Mouse (Mus musculus) gastrocnemius, adult 18-20 months (tissue): Measurements from ENCODE around the gene Nav2. TPM values are rescaled to one million over a fixed set of nuclear protein-coding genes. Genes with fewer than 3 reads are reported as not detected.

ENCODE experiments used
- DNase-seq: peaks from one replicate; pipeline ENCODE4 v3.0.0; 2021; ENCODE audit warnings: low spot score
- total RNA-seq, 2 experiments: library from RNA; stranded (reverse); gene quantifications; 2 replicates each; pipeline ENCODE4 v1.2.3; 2021

Nav2 gene
- total RNA-seq, 2 experiments from 2014 or later, result 35.3 to 35.4 TPM

DNA sequence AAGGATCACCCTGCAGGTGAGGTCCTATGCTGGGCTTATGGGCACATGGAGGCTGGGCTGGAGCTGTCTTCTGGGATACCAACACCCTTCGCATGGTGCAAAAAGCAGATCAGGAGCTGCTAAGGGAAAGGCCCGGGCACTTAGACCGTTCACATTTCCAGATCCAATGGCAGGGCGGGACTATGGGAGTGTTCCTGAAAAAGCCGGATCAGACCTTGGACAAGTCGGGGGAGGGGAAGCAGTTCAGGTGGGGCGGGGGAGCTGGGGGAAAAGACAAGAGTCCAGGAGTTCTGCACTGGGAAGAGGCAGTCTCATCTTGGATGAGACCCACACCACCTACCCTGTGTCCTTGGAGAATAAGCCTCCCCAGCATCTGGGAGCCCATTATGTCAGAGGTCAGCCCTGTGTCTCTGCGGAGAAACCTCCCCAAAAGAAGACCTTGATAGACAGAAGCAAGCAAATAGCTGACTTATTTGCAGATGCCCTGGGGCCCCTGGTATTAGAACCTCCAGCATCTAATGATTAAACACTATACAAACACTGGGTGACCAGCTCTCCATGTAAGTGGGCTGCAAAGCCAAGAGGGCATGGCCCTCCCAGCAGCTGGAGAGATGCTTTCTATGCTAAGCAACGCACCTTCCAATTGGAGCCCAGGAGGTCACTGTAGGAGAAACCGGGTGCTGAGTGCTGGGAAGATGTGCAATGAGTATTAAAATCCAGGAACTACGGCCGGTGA, 597.7 kb downstream of the Nav2 start:
- DNase-seq, result no peak

DNA sequence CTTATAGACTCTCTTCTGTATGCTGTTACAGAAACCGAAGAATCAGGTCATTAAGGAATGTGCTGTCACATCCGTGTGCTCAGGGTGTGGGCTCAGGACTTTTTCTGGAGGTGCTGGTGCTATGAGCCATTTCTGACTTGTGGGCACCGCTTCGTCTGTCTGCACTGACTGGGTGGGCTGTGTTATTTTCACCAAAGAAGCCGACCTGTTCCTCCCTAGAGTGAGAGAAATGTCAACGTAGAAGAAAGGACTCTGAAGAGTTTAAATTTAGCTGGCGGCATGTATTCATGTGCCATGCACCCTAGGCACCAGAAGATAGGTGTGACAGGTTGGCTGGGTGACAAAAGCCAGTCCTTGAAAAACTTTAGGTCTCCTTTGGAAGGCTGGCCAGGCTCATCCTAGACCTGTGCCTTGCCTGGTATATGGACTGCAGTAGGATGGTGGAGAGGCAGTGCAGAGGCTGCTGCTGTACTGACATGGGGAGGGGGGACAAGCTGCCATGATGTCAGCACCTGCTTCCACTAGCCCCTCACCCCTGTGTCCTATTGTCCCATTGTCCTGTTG, 599.5 kb downstream of the Nav2 start:
- no peak for DNase-seq

DNA sequence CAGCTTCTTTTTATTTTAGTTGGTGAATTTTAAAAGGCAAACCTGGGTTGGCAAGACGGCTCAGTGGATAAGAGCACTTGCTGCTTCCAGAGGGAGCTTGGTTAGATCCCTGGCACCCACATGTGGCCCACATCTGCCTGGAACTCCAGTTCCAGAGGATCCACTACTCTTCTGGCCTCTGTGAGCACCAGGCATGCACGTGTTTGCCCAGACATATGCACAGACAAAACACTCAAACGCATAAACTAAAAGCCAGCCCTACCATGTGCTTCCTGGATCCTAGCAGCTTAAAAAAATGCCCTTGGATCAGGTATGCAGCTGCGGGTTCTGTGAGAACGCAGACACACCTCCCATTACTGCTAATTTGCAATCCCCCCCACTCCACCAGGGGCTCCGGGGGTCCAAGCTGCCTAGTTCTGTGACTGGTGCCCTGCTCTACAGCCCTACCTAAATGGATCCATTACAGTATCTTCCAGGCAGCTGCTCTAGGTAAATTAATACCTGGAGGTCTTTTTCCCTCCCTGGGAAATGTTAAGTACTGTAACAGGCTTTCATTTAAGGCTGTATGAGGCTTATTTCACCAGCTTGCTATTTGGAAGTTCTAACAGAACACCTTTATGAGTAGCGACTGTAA, 603.4 kb downstream of the Nav2 start:
- no peak for DNase-seq

DNA sequence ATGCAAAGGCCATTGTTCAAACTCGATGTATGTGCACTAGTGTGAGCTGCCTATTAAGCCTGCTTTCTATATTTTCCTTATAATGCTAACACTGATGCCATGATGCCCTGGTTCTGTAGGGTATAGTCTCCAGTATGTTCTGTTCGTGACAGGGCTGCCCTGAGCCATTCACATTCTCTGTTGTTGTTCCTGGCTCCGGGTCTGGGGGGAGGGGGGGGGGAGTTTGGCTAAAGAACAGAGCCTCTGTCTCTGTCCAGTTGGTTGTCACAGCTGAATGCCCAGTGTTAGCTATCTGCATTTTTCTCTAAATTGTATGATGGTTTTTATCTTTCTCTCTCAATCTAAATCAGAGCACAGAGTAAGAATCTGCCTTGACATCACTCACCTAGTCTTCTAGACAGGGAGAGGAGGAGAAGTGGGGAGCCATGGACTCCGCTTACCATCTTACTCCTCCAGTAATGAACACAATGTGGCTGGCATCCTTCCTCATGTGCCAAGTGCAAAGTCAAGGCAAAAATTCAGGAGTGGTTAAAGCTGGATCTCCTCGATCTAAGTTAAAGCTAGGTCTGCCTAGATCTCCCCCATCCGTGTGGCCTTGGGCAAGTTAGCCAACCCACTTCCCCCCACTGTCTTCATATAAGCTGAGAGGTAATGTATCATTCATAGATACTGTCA, 605.4 kb downstream of the Nav2 start:
- no peak for DNase-seq

DNA sequence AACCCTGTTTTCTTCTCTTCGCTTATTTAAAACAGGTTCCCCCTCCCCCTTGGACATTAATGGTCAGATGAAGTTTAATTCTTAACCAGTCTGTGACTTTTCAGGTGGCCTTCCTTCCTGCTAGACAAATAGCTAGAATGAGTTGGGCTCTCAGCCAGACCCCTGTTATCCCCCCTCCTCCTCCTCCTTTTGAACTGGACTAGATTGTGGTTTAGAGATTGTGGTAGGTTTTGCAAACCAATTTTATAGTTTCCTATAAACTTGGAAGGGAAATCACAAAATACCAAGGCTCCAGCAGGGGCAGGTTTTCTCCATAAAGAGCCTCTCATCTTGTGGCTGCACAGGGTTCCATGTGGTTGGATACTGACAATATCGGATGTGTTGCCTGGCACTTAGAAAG, 606.5 kb downstream of the Nav2 start:
- DNase-seq, result no peak

DNA sequence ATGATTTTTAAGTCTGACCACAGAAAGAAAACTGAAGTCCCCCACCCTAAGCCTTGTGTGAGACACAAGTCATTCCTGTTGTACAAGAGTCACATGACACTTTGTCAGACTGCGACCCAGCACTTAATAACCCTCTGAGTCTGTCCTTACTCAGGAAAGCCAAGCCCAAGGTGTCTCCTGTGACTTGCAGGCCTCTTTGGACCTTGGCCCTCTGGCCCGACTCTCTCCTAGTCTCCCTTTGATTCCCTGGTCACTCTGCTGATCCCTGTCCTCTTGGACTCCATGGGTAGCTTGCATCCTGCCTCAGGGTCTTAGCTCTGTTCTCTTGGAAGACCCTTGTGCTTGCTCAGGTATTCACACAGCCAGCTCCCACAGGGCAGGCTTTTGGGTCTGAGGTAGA, 612.0 kb downstream of the Nav2 start:
- DNase-seq, result no peak

DNA sequence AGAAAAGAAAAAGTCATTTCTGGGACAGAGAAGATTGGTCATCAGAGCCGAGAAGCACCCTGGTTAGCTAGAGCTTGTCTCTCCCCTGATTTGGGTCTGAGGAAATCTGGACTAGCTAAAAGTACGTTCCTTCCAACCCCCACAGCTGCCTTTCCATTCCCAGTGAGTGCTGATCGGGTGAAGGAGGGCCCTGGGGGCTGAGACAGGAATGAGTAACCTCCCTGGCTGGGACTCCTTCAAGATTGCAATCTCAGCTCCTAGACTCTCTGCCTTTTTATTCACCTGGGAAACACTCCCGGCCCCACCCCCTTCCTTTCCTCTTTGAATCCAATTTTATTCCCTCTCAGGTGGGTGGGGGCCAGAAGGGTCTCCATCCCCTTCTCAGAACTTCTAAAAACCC, 612.8 kb downstream of the Nav2 start:
- no peak for DNase-seq

DNA sequence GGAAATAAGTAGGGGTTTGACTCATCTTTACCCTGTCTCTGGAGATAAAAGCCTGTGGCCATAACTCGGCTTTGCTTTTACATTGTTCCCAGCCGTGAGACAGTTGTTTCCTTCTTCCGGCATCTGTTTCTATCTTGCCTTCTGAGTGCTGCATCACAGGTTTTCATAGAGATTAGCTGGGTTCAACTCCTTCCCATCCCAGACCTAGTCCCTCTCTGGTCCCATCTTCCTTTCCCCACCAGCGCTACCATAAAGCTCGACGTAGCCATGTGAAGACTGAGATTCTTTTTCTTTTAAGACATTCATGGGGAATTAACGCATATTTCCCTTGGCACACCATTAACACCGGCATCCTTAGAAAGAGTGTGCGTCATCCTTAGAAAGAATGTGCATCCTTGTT, 613.5 kb downstream of the Nav2 start:
- DNase-seq, result no peak

DNA sequence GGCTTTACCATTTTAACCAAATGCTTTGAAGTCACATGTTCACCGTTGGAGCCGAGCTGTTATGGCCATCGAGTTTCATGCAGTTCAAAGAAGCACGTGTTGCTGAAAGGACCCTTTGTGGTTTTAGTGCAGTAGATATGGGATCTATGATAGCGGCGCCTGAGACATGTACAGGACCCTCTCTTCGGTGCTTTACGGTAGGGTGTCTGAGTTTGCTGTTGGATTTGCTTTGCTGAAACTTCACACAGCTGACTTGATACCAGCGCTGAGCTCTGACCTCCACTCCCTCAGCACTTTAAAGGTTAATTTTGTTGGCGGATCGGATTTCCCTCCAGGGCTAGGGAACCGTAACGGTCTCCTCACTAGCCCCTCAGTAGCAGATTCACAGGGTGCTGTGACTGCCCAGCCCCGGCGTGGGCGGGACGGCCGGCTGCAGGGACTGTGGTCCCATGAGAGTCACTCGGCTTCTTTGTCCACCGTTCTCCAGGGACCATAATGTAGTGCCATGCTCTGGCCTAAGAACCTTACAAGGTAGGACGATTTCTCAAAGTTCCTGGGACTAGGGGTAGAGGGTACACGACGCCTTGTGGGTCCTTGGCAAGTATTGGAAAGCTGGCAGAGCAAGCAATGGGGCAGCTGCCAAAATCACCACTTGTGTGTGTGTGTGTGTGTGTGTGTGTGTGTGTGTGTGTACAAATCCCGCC, 614.0 kb downstream of the Nav2 start:
- DNase-seq, result no peak

DNA sequence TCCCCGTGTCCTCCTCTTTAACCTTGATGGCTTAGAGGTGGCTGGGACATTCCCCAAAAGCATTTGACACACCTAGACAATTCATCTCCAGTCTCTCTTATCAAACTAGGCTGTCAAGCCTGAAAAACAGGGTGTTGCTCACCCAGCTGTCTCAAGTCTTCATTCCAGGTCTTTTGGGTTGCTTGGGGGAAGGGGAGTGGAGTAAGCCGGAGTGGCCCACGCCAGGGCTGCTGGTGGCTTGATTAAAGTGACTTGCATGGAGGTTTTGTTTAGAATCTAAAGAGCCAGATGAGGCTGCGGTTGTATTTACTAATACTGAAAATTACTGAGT, 614.6 kb downstream of the Nav2 start:
- DNase-seq, result no peak

DNA sequence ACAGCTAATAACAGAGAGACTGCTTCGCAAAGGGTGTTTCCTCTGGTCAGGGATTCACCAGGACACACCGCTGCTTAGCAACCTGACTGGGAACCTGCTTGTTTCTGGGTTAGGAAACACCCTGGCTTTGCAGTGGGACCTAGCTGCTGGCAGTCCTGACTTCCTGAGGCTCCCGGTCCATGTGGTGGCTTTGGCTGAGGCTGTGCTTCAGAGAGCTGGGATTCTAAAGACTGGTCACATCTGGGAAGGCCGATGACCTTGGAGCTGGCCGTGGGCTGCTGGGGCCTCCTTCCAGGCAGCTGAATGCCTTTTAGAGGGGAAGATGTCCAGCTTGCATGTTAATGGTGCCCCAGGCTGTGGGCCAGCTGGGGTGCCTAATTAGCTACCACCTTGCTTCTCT, 615.2 kb downstream of the Nav2 start:
- no peak for DNase-seq

DNA sequence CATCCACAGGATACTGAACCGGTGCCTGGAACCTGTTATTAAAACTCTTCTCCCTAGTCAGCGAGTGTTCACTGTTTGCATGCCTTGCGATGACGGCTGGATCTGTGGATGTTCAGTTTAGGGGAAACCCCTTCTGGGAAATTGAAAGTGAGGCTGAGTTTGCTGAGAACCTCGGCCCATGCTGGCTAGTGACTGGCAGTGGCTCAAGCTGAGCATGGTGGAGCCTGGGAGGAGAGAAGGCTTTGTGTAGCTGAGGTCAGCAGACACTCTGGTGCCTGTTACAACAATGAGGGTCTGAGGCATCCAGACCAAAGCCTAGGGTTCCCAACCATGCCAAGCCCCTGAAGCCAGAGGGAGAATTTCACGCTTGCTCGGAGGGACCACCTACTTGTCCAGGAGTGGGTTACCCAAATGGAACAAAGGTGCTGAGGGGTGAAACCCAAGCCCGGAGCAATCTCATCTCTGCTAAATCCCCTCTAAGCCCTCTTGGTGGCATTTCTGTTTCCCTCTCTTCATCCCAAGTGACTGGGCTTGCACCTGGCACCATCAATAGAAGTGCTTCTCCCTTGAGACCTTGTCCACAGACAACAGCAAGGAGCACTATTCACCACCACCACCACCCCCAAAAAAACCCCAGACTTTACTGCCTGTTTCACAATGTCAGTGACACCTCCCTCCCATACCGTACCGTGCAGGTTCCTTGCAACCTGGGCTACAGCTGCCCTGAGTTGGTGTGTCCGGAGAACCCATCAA, 617.0 kb downstream of the Nav2 start:
- no peak for DNase-seq

DNA sequence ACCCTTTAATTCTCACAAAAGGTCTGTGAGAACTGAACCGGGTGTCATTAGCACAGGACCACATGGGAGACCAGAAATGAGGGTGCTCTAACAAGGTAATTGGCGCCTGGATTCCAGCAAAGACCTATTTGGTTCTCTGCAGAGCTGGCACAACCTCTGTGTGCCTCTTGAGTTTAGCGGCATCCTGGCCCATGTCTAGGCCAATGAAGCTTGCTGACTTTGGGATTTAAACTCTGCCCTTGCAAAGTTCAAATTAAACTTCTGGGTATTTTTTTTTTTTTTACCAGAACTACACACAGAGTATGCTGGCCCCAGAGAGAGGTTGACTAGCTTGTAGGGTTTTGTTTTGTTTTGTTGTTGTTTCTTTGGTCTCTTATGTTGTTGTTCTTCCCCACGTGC, 617.6 kb downstream of the Nav2 start:
- DNase-seq, result no peak

DNA sequence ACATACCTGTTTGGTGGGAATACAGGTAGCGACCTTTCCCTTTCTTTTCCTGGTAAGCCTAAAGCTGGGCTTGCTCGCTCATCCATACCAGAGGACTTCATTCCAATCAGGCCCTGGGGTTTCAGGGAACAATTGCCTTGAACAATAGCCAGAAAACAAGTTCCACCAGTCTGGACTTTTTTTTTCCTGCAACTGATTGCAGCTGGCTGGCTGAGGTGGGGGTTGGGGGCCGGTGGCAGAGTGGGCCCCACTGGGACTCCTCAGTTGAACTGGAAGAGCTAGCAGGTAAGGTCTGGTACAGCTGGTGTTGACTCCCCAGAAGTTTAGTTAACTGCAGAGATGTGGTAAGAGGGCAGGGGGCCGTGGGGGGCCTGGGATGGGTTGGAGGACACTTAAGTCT, 619.0 kb downstream of the Nav2 start:
- no peak for DNase-seq

DNA sequence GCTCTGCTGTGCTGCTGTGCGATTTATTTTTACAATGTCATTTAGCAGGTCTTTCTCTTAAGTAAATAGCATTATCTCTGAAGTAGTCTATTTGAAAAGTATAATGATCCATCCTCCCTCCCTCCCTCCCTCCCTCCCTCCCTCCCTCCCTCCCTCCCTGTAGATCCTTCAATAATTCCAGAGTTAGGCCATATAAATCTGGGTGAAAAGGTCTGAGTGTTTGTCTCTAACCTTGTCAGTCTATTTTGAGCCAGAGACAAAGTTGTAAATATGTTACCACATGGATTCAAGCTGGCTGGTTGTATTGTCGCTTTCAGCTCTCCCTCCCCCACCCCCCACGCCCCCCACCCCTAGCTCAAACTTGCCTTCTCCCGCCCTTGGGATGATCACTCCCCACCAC, 619.4 kb downstream of the Nav2 start:
- no peak for DNase-seq

DNA sequence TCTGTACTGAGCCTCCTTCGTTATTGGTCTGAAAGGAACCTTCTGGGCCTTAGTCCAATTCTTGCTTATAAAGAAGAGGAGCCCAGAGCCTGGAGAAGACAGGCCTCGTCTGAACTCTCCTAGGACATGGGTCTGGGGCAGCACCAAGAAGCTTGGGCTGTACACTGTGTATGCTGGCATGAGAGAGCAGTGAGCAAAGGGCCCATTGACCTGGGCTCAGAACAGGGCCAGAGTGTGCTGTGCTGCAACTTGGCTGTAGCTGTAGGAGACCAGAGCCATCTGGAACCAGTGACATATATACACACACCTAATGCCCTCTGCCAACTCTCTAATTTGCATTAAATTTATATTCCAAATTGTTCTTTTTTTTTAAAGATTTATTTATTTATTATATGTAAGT, 621.0 kb downstream of the Nav2 start:
- no peak for DNase-seq

DNA sequence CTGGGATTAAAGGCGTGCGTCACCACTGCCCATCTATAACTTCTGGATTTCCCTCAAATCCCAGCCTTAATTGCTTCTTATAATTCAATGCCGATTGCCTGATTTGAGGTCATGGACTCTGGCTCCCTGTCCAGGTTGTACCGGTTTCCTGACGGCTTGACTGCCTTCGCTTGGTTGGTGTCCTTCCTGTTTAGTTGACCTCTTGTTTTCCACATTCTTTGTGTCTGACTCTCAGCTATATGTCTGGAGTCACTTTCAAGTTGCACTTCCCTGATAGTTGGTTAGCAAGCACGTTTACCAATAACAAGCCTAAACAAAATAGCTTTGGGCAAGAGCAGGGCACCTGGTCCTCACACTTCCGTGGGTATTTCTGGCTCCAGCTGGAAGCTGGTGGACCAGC, 625.1 kb downstream of the Nav2 start:
- DNase-seq, result no peak

DNA sequence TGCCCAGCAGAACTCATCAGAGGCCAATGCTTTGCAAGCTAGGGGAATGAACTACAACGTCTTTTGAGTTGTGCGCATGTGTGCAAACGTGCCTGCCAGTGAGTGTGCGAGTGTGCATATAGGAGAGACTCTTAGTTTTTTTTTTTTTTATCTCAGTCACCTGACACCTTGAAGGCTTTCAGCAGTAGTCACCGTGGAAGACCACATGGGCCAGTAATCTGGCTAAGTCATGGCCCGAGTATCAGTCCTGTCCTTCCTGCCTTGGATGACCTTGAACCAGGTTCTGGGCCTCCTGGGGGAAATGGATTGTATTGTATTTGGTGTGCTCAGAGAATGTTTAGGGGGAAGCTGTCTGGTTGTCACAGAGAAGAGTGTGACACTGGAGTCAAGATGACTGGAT, 625.7 kb downstream of the Nav2 start:
- no peak for DNase-seq

DNA sequence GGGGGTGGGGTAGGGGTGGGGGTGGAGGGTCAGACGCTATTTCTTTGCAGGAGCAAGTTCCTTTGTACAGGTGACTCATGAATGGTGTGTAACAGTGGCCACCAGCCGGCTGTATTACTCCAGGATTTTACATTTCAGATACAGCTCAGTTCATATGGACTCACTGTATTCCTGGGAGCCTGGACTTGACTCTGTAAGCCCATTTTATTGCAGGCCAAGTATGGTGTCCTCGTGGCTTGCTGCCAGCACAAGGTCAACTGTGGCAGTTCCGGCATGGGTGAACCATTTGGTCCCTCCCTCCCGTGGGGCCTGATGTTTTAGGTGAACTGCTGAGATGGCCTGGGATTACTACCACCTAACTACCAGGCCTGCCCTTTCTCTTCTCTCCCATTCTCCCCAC, 629.8 kb downstream of the Nav2 start:
- DNase-seq, result no peak

DNA sequence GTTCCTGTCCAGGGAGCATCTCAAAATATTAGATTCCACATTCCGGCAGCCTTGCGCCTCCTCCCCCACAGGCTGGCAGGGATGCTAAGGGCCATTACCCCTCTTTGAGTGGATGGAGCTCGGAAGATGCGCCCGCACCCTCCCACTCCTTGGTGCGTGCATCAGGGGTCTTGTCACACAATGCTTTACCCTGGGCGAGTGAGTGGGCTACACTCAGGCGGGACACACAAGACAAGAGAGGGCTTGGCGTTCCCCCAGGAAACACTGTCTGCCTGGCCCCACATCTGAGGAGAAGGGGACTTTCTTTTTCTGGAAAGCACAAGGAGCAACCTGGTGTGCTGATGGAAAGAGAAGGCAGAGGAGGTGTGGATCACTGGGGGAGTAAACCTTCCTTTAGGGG, 631.7 kb downstream of the Nav2 start:
- DNase-seq, result no peak

DNA sequence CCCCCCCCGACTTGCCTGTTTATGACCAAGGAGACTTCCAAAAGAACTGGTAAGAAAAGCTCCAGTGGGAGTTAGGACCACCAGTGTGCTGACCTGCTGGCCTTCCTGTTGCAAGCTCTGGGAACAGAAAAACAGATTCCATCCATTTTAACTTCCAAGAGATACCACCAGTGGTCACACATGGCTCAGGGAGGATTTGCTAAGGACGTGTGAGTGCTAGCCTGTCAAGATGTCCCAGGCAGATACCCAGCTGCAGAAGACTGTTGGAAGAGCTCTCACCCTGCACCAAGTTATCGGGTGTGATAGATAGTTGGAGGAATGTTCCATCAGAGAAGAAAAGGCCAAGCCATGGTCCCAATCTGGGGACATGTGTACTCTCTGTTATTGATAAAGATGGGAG, 633.6 kb downstream of the Nav2 start:
- no peak for DNase-seq
